Mouse (Mus musculus): ENCODE measurements around the gene Trub1. TPM values are rescaled to one million over a fixed set of nuclear protein-coding genes. Genes with fewer than 3 reads are reported as not detected.

Gene Trub1
- polyA plus RNA-seq, 1 experiment, result 5.4 TPM

DNA sequence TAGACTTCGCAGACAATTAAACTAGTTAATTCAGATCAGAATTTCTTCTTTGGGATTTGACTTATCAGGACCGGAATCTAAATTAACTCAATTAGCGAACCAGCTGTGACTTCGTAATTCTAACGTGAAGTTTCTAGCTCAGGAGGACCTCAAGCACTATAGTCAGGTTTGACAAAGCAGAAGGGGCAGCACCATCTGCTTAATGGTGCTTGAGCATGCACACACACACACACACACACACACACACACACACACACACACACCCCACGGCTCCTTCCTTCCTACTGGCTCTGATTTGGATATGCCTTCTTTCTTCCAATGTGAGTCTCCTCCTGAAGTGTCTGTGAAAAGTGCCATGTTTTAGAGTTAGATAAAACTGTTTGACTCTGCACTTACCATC, 18.7 kb upstream of the Trub1 start:
- Histone ChIP-seq H3K79me3 (ENCODE audit: low read depth) (no peaks in the 10 kb centered on the region), H3ac (ENCODE audit: control insufficient read depth, insufficient read length, low read depth) (no peak overlapping the region), H3K4me3 (ENCODE audit: insufficient read depth, poor library complexity, severe bottlenecking) (no peak overlapping the region), H3K36me3 (ENCODE audit: control insufficient read depth, insufficient read depth) (no peaks in the 10 kb centered on the region), H3K27me3 (ENCODE audit: control insufficient read depth, insufficient read depth, insufficient read length) (peaks cover 9% of the 10 kb centered on the region), H3K79me2 (ENCODE audit: control insufficient read depth, insufficient read depth) (no peaks in the 10 kb centered on the region)
- TF ChIP-seq MYOG (IDR thresholded peaks at IDR 0.05; ENCODE audit: control insufficient read depth, extremely low read depth, insufficient read length) (no peak), FOSL1 (IDR thresholded peaks at IDR 0.05; ENCODE audit: insufficient read depth, low read length, poor library complexity, severe bottlenecking) (no peak), CTCF (IDR thresholded peaks at IDR 0.05; ENCODE audit: control insufficient read depth, insufficient read depth, insufficient read length) (no peak), USF1 (IDR thresholded peaks at IDR 0.05; ENCODE audit: low read depth) (no peak), MAX (IDR thresholded peaks at IDR 0.05) (no peak), CEBPB (IDR thresholded peaks at IDR 0.05; ENCODE audit: low read depth) (no peak), MYOD1 (IDR thresholded peaks at IDR 0.05; ENCODE audit: control insufficient read depth, insufficient read length, low read depth) (no peak)

DNA sequence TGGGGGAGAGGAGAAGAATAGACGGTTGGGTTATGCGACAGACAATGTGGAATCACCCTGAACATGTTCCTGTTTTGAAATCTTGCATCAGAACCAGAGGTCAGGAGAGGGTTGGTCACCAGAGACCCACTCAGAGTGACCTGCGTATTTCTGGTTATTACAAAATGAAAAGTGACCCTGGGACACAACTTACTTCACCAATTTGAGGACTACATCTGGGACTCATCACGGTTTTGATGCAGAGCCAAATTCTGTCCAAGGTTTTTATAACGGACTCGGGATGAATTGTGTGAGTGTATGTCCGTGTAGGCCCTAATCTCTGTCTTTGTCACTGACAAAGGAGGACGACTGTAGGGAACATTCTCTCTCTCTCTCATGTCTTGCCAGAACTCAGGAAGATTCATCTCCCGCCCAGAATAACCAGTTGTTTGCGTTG, 16.1 kb upstream of the Trub1 start:
- no peaks in the 10 kb centered on the region for H3K36me3 ChIP-seq (ENCODE audit: control insufficient read depth, insufficient read depth)

DNA sequence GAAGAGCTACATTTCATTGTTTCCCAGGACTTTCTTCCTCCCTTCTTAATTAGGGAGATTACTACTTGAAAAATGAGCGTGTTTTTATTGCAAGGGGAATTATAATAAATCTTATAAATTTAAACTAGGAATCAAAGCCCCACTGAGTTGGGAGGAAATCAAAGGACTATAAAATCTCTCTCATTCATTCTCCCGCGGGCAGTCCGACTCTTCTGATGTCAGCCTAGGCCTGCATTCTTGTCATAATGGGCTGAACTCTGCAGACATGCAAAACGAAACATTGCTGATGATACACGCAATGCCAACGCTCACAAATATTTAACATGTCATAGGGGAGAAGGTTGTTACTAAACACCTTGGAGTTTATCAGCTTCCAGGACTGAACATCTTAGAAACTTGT, 15.7 kb upstream of the Trub1 start:
- Histone ChIP-seq H3K4me3 (ENCODE audit: insufficient read depth, poor library complexity, severe bottlenecking) (no peak overlapping the region), H3K79me2 (ENCODE audit: control insufficient read depth, insufficient read depth) (no peaks in the 10 kb centered on the region), H3K27me3 (ENCODE audit: control insufficient read depth, insufficient read depth, insufficient read length) (peaks cover 4% of the 10 kb centered on the region), H3K79me3 (ENCODE audit: low read depth) (no peaks in the 10 kb centered on the region), H3ac (ENCODE audit: control insufficient read depth, insufficient read length, low read depth) (no peak overlapping the region), H3K36me3 (ENCODE audit: control insufficient read depth, insufficient read depth) (no peaks in the 10 kb centered on the region)
- TF ChIP-seq MAX (IDR thresholded peaks at IDR 0.05) (no peak), USF1 (IDR thresholded peaks at IDR 0.05; ENCODE audit: low read depth) (no peak), CEBPB (IDR thresholded peaks at IDR 0.05; ENCODE audit: low read depth) (no peak), CTCF (IDR thresholded peaks at IDR 0.05; ENCODE audit: control insufficient read depth, insufficient read depth, insufficient read length) (no peak), FOSL1 (IDR thresholded peaks at IDR 0.05; ENCODE audit: insufficient read depth, low read length, poor library complexity, severe bottlenecking) (no peak), MYOG (IDR thresholded peaks at IDR 0.05; ENCODE audit: control insufficient read depth, extremely low read depth, insufficient read length) (no peak), MYOD1 (IDR thresholded peaks at IDR 0.05; ENCODE audit: control insufficient read depth, insufficient read length, low read depth) (no peak)

More for the DNA sequence above, 16.1 kb upstream of the Trub1 start:
- TF ChIP-seq MAX (IDR thresholded peaks at IDR 0.05) (no peak), MYOD1 (IDR thresholded peaks at IDR 0.05; ENCODE audit: control insufficient read depth, insufficient read length, low read depth) (no peak), MYOG (IDR thresholded peaks at IDR 0.05; ENCODE audit: control insufficient read depth, extremely low read depth, insufficient read length) (no peak), CTCF (IDR thresholded peaks at IDR 0.05; ENCODE audit: control insufficient read depth, insufficient read depth, insufficient read length) (no peak), USF1 (IDR thresholded peaks at IDR 0.05; ENCODE audit: low read depth) (no peak), FOSL1 (IDR thresholded peaks at IDR 0.05; ENCODE audit: insufficient read depth, low read length, poor library complexity, severe bottlenecking) (no peak), CEBPB (IDR thresholded peaks at IDR 0.05; ENCODE audit: low read depth) (no peak)
- Histone ChIP-seq H3K27me3 (ENCODE audit: control insufficient read depth, insufficient read depth, insufficient read length) (peaks cover 6% of the 10 kb centered on the region), H3ac (ENCODE audit: control insufficient read depth, insufficient read length, low read depth) (no peak overlapping the region), H3K79me2 (ENCODE audit: control insufficient read depth, insufficient read depth) (no peaks in the 10 kb centered on the region), H3K79me3 (ENCODE audit: low read depth) (no peaks in the 10 kb centered on the region), H3K4me3 (ENCODE audit: insufficient read depth, poor library complexity, severe bottlenecking) (no peak overlapping the region)

DNA sequence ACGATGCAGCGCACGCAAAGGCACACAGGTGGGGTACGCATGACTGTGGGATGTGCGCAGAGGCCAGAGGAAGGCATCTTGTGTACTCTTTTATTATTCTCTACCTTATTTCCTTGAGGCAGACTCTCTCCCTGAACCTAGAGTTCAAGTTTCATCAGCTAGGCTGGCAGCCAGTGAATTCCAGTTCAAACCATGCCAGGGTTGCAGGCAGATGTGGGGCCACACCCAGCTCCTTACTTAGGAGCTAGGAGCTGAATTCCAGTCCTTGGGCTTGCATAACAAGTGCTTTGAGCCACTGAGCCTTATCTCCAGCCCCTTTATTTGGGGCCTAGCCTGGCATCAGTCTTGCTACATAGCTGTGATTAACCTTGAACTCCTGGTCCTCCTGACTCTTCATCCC, 13.4 kb upstream of the Trub1 start:
- no peaks in the 10 kb centered on the region for H3K27me3 ChIP-seq (ENCODE audit: control insufficient read depth, insufficient read depth, insufficient read length)
- H3K79me2 ChIP-seq (ENCODE audit: control insufficient read depth, insufficient read depth), result no peaks in the 10 kb centered on the region
- H3K79me3 ChIP-seq (ENCODE audit: low read depth), result no peaks in the 10 kb centered on the region
- no peaks in the 10 kb centered on the region for H3K36me3 ChIP-seq (ENCODE audit: control insufficient read depth, insufficient read depth)
- no peak for TF ChIP-seq MAX (IDR thresholded peaks at IDR 0.05)
- no peak for TF ChIP-seq MYOD1 (IDR thresholded peaks at IDR 0.05; ENCODE audit: control insufficient read depth, insufficient read length, low read depth)
- no peak for TF ChIP-seq USF1 (IDR thresholded peaks at IDR 0.05; ENCODE audit: low read depth)
- TF ChIP-seq MYOG (IDR thresholded peaks at IDR 0.05; ENCODE audit: control insufficient read depth, extremely low read depth, insufficient read length), result no peak
- TF ChIP-seq FOSL1 (IDR thresholded peaks at IDR 0.05; ENCODE audit: insufficient read depth, low read length, poor library complexity, severe bottlenecking), result no peak
- no peak for TF ChIP-seq CTCF (IDR thresholded peaks at IDR 0.05; ENCODE audit: control insufficient read depth, insufficient read depth, insufficient read length)
- TF ChIP-seq CEBPB (IDR thresholded peaks at IDR 0.05; ENCODE audit: low read depth), result no peak
- H3ac ChIP-seq (ENCODE audit: control insufficient read depth, insufficient read length, low read depth), result no peak overlapping the region
- H3K4me3 ChIP-seq (ENCODE audit: insufficient read depth, poor library complexity, severe bottlenecking), result no peak overlapping the region

DNA sequence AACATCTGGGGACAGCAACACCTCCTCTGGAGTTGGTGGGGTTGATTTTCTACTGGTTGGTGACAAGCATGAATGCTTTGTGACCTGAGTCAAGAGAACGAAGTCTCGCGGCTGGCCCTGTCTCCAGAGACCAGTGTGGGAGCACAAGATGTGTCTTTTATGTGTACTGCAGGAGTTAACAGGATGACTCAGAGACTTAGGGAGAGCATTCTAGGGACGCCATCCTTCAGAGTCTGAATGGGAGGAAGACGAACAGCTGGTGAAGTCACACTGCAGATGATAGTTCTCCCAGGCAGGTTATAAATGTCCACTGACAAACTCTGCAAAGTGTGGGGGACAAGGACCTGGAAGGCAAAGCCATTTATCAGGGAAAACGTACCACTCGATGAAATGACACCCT, 11.2 kb upstream of the Trub1 start:
- Histone ChIP-seq H3K27me3 (ENCODE audit: control insufficient read depth, insufficient read depth, insufficient read length) (peaks cover 3% of the 10 kb centered on the region), H3ac (ENCODE audit: control insufficient read depth, insufficient read length, low read depth) (no peak overlapping the region), H3K79me3 (ENCODE audit: low read depth) (no peaks in the 10 kb centered on the region), H3K36me3 (ENCODE audit: control insufficient read depth, insufficient read depth) (no peaks in the 10 kb centered on the region), H3K79me2 (ENCODE audit: control insufficient read depth, insufficient read depth) (no peaks in the 10 kb centered on the region), H3K4me3 (ENCODE audit: insufficient read depth, poor library complexity, severe bottlenecking) (no peak overlapping the region)
- TF ChIP-seq FOSL1 (IDR thresholded peaks at IDR 0.05; ENCODE audit: insufficient read depth, low read length, poor library complexity, severe bottlenecking) (no peak), MYOD1 (IDR thresholded peaks at IDR 0.05; ENCODE audit: control insufficient read depth, insufficient read length, low read depth) (peak; percentile 35)

DNA sequence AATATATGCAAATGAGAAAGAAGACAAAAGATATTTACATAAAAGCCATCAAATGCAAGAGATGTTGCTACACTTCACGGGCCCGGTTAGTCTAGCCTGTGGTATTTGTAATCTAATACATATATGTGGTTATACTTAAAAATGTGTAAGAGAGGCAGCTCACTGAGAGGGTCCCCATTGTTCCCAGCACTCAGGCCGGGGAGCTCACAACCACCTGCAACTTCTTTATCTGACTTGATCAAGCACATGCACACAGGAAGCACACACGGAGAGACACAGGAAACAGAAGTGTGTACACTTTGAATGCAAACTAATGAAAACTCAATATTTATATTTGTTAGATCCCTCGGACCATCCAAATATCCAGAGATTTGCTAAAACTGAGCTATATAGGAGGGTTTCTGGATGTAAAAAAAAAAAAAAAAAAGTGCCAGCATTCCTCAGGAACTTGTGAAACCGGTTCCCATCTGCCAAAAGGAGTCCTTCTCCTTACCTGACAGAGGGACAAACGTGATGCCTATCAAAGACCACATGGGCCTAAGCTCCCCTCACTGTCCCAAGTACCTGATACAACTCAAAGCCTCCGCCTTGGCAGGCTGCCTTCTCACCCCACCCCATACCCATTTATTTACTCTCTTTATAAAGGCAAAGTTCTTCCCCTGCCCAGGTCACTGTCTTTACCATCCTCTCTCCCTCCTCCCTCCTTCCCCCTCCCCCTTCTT, 9.6 kb upstream of the Trub1 start:
- Histone ChIP-seq H3K4me3 (ENCODE audit: insufficient read depth, poor library complexity, severe bottlenecking) (no peak overlapping the region), H3K79me2 (ENCODE audit: control insufficient read depth, insufficient read depth) (no peaks in the 10 kb centered on the region), H3K79me3 (ENCODE audit: low read depth) (no peaks in the 10 kb centered on the region), H3K27me3 (ENCODE audit: control insufficient read depth, insufficient read depth, insufficient read length) (peaks cover 3% of the 10 kb centered on the region), H3ac (ENCODE audit: control insufficient read depth, insufficient read length, low read depth) (no peak overlapping the region), H3K36me3 (ENCODE audit: control insufficient read depth, insufficient read depth) (no peaks in the 10 kb centered on the region)
- TF ChIP-seq FOSL1 (IDR thresholded peaks at IDR 0.05; ENCODE audit: insufficient read depth, low read length, poor library complexity, severe bottlenecking), result no peak
- TF ChIP-seq USF1 (IDR thresholded peaks at IDR 0.05; ENCODE audit: low read depth), result no peak
- no peak for TF ChIP-seq MYOD1 (IDR thresholded peaks at IDR 0.05; ENCODE audit: control insufficient read depth, insufficient read length, low read depth)
- no peak for TF ChIP-seq CTCF (IDR thresholded peaks at IDR 0.05; ENCODE audit: control insufficient read depth, insufficient read depth, insufficient read length)
- TF ChIP-seq MYOG (IDR thresholded peaks at IDR 0.05; ENCODE audit: control insufficient read depth, extremely low read depth, insufficient read length), result no peak
- TF ChIP-seq CEBPB (IDR thresholded peaks at IDR 0.05; ENCODE audit: low read depth), result no peak
- TF ChIP-seq MAX (IDR thresholded peaks at IDR 0.05), result no peak
